Mouse (Mus musculus): Measurements from ENCODE around the gene Gm21987. TPM values are rescaled to one million over a fixed set of nuclear protein-coding genes. Genes with fewer than 3 reads are reported as not detected.
A peak's percentile ranks its signal among the peaks of the same experiment; 100 is the strongest.

Gene Gm21987
- total and polyA plus RNA-seq, 3 experiments = 0.42 TPM; not detected in 2

DNA sequence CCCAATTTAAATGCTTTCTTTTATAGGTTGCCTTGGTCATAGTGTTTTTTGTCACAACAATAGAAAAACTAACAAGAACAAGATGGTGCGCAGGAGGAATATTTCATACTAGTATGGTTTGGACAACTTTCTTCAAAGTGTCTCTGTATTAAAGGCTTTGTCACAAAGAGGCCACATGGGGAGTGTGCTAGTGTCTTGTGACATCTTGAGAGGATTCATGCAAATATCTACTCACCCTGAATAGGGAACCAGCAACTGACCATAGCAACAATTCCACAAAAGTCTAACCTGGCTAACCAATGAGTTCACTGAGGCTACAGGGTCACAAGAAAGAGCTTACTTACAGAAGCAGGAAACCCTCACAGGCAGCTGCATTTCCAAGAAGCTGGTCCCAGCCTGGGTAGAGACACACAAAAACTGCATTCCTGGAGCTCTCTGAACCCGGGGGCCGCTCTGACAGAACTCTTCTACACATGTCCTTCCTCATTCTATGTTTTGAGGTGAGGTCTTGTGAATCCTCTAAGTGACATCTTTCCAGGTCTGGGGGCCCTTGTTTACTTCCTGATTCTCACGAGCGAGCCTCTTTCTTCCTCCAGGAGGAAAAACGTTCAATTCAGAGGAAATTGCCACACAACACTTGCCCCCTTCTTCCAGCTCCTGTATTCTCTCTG, 48.4 kb downstream of the Gm21987 start (continued):
- TF ChIP-seq JUND (conservative IDR thresholded peaks at IDR 0.05; ENCODE audit: low read depth, low read length) (peak; percentile 79), RCOR1 (conservative IDR thresholded peaks at IDR 0.05; ENCODE audit: low read depth, low read length) (no peak; the same call in 1 of the 2 replicates), ZC3H11A (IDR thresholded peaks at IDR 0.05; ENCODE audit: low read depth, low read length) (no peak), MEF2A (IDR thresholded peaks at IDR 0.05; ENCODE audit: borderline replicate concordance, low read depth, low read length) (peak; percentile 86), MAX (IDR thresholded peaks at IDR 0.05; ENCODE audit: low read length) (peak; percentile 93), SMC3 (IDR thresholded peaks at IDR 0.05; ENCODE audit: low read depth, low read length) (peak; percentile 43; the same call in 1 of the 2 replicates), SIN3A (IDR thresholded peaks at IDR 0.05; ENCODE audit: low read length) (no peak), BHLHE40 (IDR thresholded peaks at IDR 0.05; ENCODE audit: low read depth, low read length) (peak; percentile 94), POLR2AphosphoS2 (IDR thresholded peaks at IDR 0.05; ENCODE audit: low read depth, low read length) (peak; percentile 33; the same call in 1 of the 2 replicates), CHD2 (IDR thresholded peaks at IDR 0.05; ENCODE audit: low read length) (0 out of 2 replicates have a peak, but pooled peaks have one; percentile 16), USF1 (IDR thresholded peaks at IDR 0.05; ENCODE audit: low read depth, low read length) (no peak), EP300 (IDR thresholded peaks at IDR 0.05; ENCODE audit: low read length) (peak; percentile 89), ELF1 (IDR thresholded peaks at IDR 0.05; ENCODE audit: low read depth, low read length) (peak; percentile 37; the same call in 1 of the 2 replicates), GABPA (IDR thresholded peaks at IDR 0.05; ENCODE audit: insufficient replicate concordance, low read depth, low read length) (no peak)

GRCm38 (mm10) chr16:38396155-38396554, 49.3 kb downstream of the Gm21987 start:
- dilution Hi-C loops (cut with MboI; ENCODE audit: extremely low pct_ligation_motif_present, extremely low pct_unique_long_range_greater_than_20kb, low sequenced_read_pairs) (no loop called here), in situ Hi-C loops (cut with MboI; ENCODE audit: low pct_ligation_motif_present, low pct_unique_long_range_greater_than_20kb, low sequenced_read_pairs) (no loop called here)
- Histone ChIP-seq H3K9me3 (replicated peaks; ENCODE audit: low read length) (no peaks in the 10 kb centered on the region), H3K4me2 (ENCODE audit: insufficient read depth, low read depth, poor library complexity, severe bottlenecking) (peak overlapping the region; percentile 68), H3K4me1 (ENCODE audit: control insufficient read depth in 1 of 2, insufficient read depth in 2 of 2) (peaks cover 45 to 80% of the 10 kb centered on the region in 2 experiments), H3K36me3 (replicated peaks in 1 of 2; ENCODE audit: control insufficient read depth in 1 of 2, insufficient read depth in 1 of 2, low read length in 1 of 2) (peaks cover 0 to 6% of the 10 kb centered on the region in 2 experiments), H3K4me3 (replicated peaks in 1 of 3; ENCODE audit: low read depth in 2 of 3, low read length in 2 of 3, poor library complexity in 1 of 3) (peak overlapping the region; percentile 1 to 39 (median 8)), H3K9ac (ENCODE audit: insufficient read depth, low read depth) (peak overlapping the region; percentile 29), H3K27ac (ENCODE audit: insufficient read depth, low read depth) (peak overlapping the region; percentile 99), H3K79me2 (replicated peaks; ENCODE audit: control insufficient read depth, extremely low read depth, insufficient read depth, poor library complexity, severe bottlenecking) (peaks cover 4% of the 10 kb centered on the region; the same call in 1 of the 2 replicates), H3K27me3 (replicated peaks) (no peaks in the 10 kb centered on the region)
- DNase-seq (ENCODE audit: extremely low read depth) = peak; percentile 93
- TF ChIP-seq ETS1 (conservative IDR thresholded peaks at IDR 0.05; ENCODE audit: low read depth, low read length) = peak; percentile 99
- no peak for TF ChIP-seq USF2 (conservative IDR thresholded peaks at IDR 0.05; ENCODE audit: low read depth, low read length)
- peak; percentile 57; the same call in 1 of the 2 replicates for TF ChIP-seq MAFK (IDR thresholded peaks at IDR 0.05; ENCODE audit: insufficient replicate concordance, low read length)
- TF ChIP-seq PAX5 (IDR thresholded peaks at IDR 0.05; ENCODE audit: low read length) = no peak
- TF ChIP-seq JUN (IDR thresholded peaks at IDR 0.05; ENCODE audit: insufficient read depth, low read depth, low read length) = peak; percentile 95
- TF ChIP-seq SMC3 (IDR thresholded peaks at IDR 0.05; ENCODE audit: low read depth, low read length) = peak; percentile 38
- peak; percentile 26; the same call in 1 of the 2 replicates for TF ChIP-seq NELFE (IDR thresholded peaks at IDR 0.05; ENCODE audit: low read depth, low read length)
- peak; percentile 80 for TF ChIP-seq MAZ (IDR thresholded peaks at IDR 0.05; ENCODE audit: low read depth, low read length)
- TF ChIP-seq SIN3A (IDR thresholded peaks at IDR 0.05; ENCODE audit: low read length) = peak; percentile 87
- peak; percentile 55 for TF ChIP-seq ELF1 (IDR thresholded peaks at IDR 0.05; ENCODE audit: low read depth, low read length)
- peak; percentile 56; the same call in 1 of the 2 replicates for TF ChIP-seq HCFC1 (IDR thresholded peaks at IDR 0.05; ENCODE audit: low read depth, low read length)
- no peak for TF ChIP-seq NRF1 (IDR thresholded peaks at IDR 0.05; ENCODE audit: low read depth, low read length)
- peak; percentile 83 for TF ChIP-seq RCOR1 (conservative IDR thresholded peaks at IDR 0.05; ENCODE audit: low read depth, low read length)
- peak; percentile 46; the same call in 1 of the 2 replicates for TF ChIP-seq ZNF384 (IDR thresholded peaks at IDR 0.05; ENCODE audit: low read depth, low read length)
- peak; percentile 89 for TF ChIP-seq MXI1 (IDR thresholded peaks at IDR 0.05; ENCODE audit: low read depth, low read length)
- peak; percentile 82; the same call in 1 of the 2 replicates for TF ChIP-seq TBP (conservative IDR thresholded peaks at IDR 0.05; ENCODE audit: low read depth, low read length)
- peak; percentile 93 for TF ChIP-seq MYC (IDR thresholded peaks at IDR 0.05; ENCODE audit: low read depth, low read length)
- peak; percentile 98 for TF ChIP-seq MEF2A (IDR thresholded peaks at IDR 0.05; ENCODE audit: borderline replicate concordance, low read depth, low read length)
- TF ChIP-seq JUND (conservative IDR thresholded peaks at IDR 0.05; ENCODE audit: low read depth, low read length) = peak; percentile 97
- no peak; the same call in 1 of the 2 replicates for TF ChIP-seq ZC3H11A (IDR thresholded peaks at IDR 0.05; ENCODE audit: low read depth, low read length)
- TF ChIP-seq ZKSCAN1 (IDR thresholded peaks at IDR 0.05; ENCODE audit: borderline replicate concordance, low read depth, low read length) = no peak
- peak; percentile 15 for TF ChIP-seq RAD21 (IDR thresholded peaks at IDR 0.05; ENCODE audit: low read depth, low read length)
- TF ChIP-seq USF1 (IDR thresholded peaks at IDR 0.05; ENCODE audit: low read depth, low read length) = no peak
- TF ChIP-seq ZMIZ1 (IDR thresholded peaks at IDR 0.05; ENCODE audit: low read depth, low read length) = peak; percentile 74
- no peak for TF ChIP-seq CHD1 (IDR thresholded peaks at IDR 0.05; ENCODE audit: low read depth, low read length)
- TF ChIP-seq GABPA (IDR thresholded peaks at IDR 0.05; ENCODE audit: insufficient replicate concordance, low read depth, low read length) = peak; percentile 68
- no peak for TF ChIP-seq UBTF (IDR thresholded peaks at IDR 0.05; ENCODE audit: low read depth, low read length)
- peak; percentile 85 for TF ChIP-seq CHD2 (IDR thresholded peaks at IDR 0.05; ENCODE audit: low read length)
- TF ChIP-seq E2F4 (IDR thresholded peaks at IDR 0.05; ENCODE audit: insufficient replicate concordance, low read depth, low read length) = no peak

Data from CH12.LX (cell line).